Mouse (Mus musculus): ENCODE measurements around the gene Lypd3. TPM values are rescaled to one million over a fixed set of nuclear protein-coding genes. Genes with fewer than 3 reads are reported as not detected.

Gene Lypd3
- polyA plus RNA-seq, 1 experiment from 2014 or later = 0.36 TPM

GRCm38 (mm10) chr7:24594309-24594803, 42.0 kb upstream of the Lypd3 start:
- Histone ChIP-seq H3K4me2 (ENCODE audit: low read length) (peak overlapping the region; percentile 78), H3K4me3 (ENCODE audit: low read depth, low read length) (peak overlapping the region; percentile 72), H3K9me3 (replicated peaks; ENCODE audit: control insufficient read depth, low read length, poor library complexity, severe bottlenecking) (no peaks in the 10 kb centered on the region), H3K9ac (ENCODE audit: low read depth, low read length) (peak overlapping the region; percentile 86), H3K27me3 (ENCODE audit: control insufficient read depth, insufficient read depth, low read depth, low read length) (peaks cover 5% of the 10 kb centered on the region; the same call in 1 of the 2 replicates), H3K27ac (ENCODE audit: low read length) (no peak overlapping the region), H3K36me3 (ENCODE audit: control insufficient read depth, insufficient read depth, low read length) (no peaks in the 10 kb centered on the region), H3K4me1 (ENCODE audit: control insufficient read depth, insufficient read depth, low read length) (peaks cover 19% of the 10 kb centered on the region)
- WGBS = 4% methylated on average over 13 of the region's 13 CpGs
- peak; percentile 14; the same call in 1 of the 2 replicates for ATAC-seq

- ATAC-seq = no peak
- Histone ChIP-seq H3K9ac (ENCODE audit: low read depth, low read length) (no peak overlapping the region), H3K27ac (ENCODE audit: low read length) (no peak overlapping the region)
These were observed 40.9 kb upstream of the Lypd3 start for GRCm38 (mm10) chr7:24595464-24595863.

GRCm38 (mm10) chr7:24598121-24598520, 38.2 kb upstream of the Lypd3 start:
- WGBS = 79% methylated on average over 4 of the region's 4 CpGs

More at GRCm38 (mm10) chr7:24595464-24595863, 40.9 kb upstream of the Lypd3 start:
- 77% methylated on average over 2 of the region's 2 CpGs for WGBS
- no peak overlapping the region for H3K4me3 ChIP-seq (ENCODE audit: low read depth, low read length)
- H3K27me3 ChIP-seq (ENCODE audit: control insufficient read depth, insufficient read depth, low read depth, low read length) = peaks cover 5% of the 10 kb centered on the region; the same call in 1 of the 2 replicates
- H3K36me3 ChIP-seq (ENCODE audit: control insufficient read depth, insufficient read depth, low read length) = no peaks in the 10 kb centered on the region
- no peak overlapping the region for H3K4me2 ChIP-seq (ENCODE audit: low read length)
- peaks cover 19% of the 10 kb centered on the region for H3K4me1 ChIP-seq (ENCODE audit: control insufficient read depth, insufficient read depth, low read length)
- no peaks in the 10 kb centered on the region for H3K9me3 ChIP-seq (replicated peaks; ENCODE audit: control insufficient read depth, low read length, poor library complexity, severe bottlenecking)

GRCm38 (mm10) chr7:24599211-24600067, 36.9 kb upstream of the Lypd3 start:
- Histone ChIP-seq H3K27ac (ENCODE audit: low read length) (no peak overlapping the region), H3K9ac (ENCODE audit: low read depth, low read length) (no peak overlapping the region), H3K4me2 (ENCODE audit: low read length) (no peak overlapping the region), H3K36me3 (ENCODE audit: control insufficient read depth, insufficient read depth, low read length) (no peaks in the 10 kb centered on the region), H3K27me3 (ENCODE audit: control insufficient read depth, insufficient read depth, low read depth, low read length) (peaks cover 5% of the 10 kb centered on the region; the same call in 1 of the 2 replicates), H3K4me1 (ENCODE audit: control insufficient read depth, insufficient read depth, low read length) (peaks cover 5% of the 10 kb centered on the region), H3K9me3 (replicated peaks; ENCODE audit: control insufficient read depth, low read length, poor library complexity, severe bottlenecking) (no peaks in the 10 kb centered on the region), H3K4me3 (ENCODE audit: low read depth, low read length) (no peak overlapping the region)
- WGBS = 80% methylated on average over 15 of the region's 15 CpGs
- no peak for ATAC-seq

More at GRCm38 (mm10) chr7:24598121-24598520, 38.2 kb upstream of the Lypd3 start:
- Histone ChIP-seq H3K36me3 (ENCODE audit: control insufficient read depth, insufficient read depth, low read length) (no peaks in the 10 kb centered on the region), H3K27me3 (ENCODE audit: control insufficient read depth, insufficient read depth, low read depth, low read length) (peaks cover 5% of the 10 kb centered on the region; the same call in 1 of the 2 replicates), H3K4me1 (ENCODE audit: control insufficient read depth, insufficient read depth, low read length) (peaks cover 14% of the 10 kb centered on the region), H3K4me2 (ENCODE audit: low read length) (no peak overlapping the region), H3K9me3 (replicated peaks; ENCODE audit: control insufficient read depth, low read length, poor library complexity, severe bottlenecking) (no peaks in the 10 kb centered on the region), H3K27ac (ENCODE audit: low read length) (no peak overlapping the region), H3K4me3 (ENCODE audit: low read depth, low read length) (no peak overlapping the region), H3K9ac (ENCODE audit: low read depth, low read length) (no peak overlapping the region)
- no peak for ATAC-seq

- Histone ChIP-seq H3K4me3 (ENCODE audit: low read depth, low read length) (peak overlapping the region; percentile 17), H3K36me3 (ENCODE audit: control insufficient read depth, insufficient read depth, low read length) (no peaks in the 10 kb centered on the region), H3K4me1 (ENCODE audit: control insufficient read depth, insufficient read depth, low read length) (no peaks in the 10 kb centered on the region; the same call in 1 of the 2 replicates), H3K9me3 (replicated peaks; ENCODE audit: control insufficient read depth, low read length, poor library complexity, severe bottlenecking) (no peaks in the 10 kb centered on the region), H3K9ac (ENCODE audit: low read depth, low read length) (peak overlapping the region; percentile 36; the same call in 1 of the 2 replicates), H3K27ac (ENCODE audit: low read length) (peak overlapping the region; percentile 38), H3K27me3 (ENCODE audit: control insufficient read depth, insufficient read depth, low read depth, low read length) (no peaks in the 10 kb centered on the region), H3K4me2 (ENCODE audit: low read length) (peak overlapping the region; percentile 44)
- ATAC-seq = peak; percentile 92
- WGBS = 4% methylated on average over 13 of the region's 13 CpGs
These were observed 35.3 kb upstream of the Lypd3 start for GRCm38 (mm10) chr7:24600941-24601597.

GRCm38 (mm10) chr7:24605561-24605960, 30.8 kb upstream of the Lypd3 start:
- Histone ChIP-seq H3K4me3 (ENCODE audit: low read depth, low read length) (no peak overlapping the region), H3K27ac (ENCODE audit: low read length) (no peak overlapping the region), H3K27me3 (ENCODE audit: control insufficient read depth, insufficient read depth, low read depth, low read length) (peaks cover 14% of the 10 kb centered on the region), H3K4me2 (ENCODE audit: low read length) (no peak overlapping the region), H3K9ac (ENCODE audit: low read depth, low read length) (no peak overlapping the region), H3K9me3 (replicated peaks; ENCODE audit: control insufficient read depth, low read length, poor library complexity, severe bottlenecking) (no peaks in the 10 kb centered on the region), H3K4me1 (ENCODE audit: control insufficient read depth, insufficient read depth, low read length) (peaks cover 1% of the 10 kb centered on the region; the same call in 1 of the 2 replicates), H3K36me3 (ENCODE audit: control insufficient read depth, insufficient read depth, low read length) (no peaks in the 10 kb centered on the region)
- 84% methylated on average over 7 of the region's 7 CpGs for WGBS
- no peak for ATAC-seq

GRCm38 (mm10) chr7:24606046-24606445, 30.3 kb upstream of the Lypd3 start:
- Histone ChIP-seq H3K9me3 (replicated peaks; ENCODE audit: control insufficient read depth, low read length, poor library complexity, severe bottlenecking) (no peaks in the 10 kb centered on the region), H3K4me2 (ENCODE audit: low read length) (no peak overlapping the region), H3K27ac (ENCODE audit: low read length) (no peak overlapping the region), H3K4me3 (ENCODE audit: low read depth, low read length) (no peak overlapping the region), H3K4me1 (ENCODE audit: control insufficient read depth, insufficient read depth, low read length) (peaks cover 6% of the 10 kb centered on the region), H3K27me3 (ENCODE audit: control insufficient read depth, insufficient read depth, low read depth, low read length) (peaks cover 19% of the 10 kb centered on the region), H3K9ac (ENCODE audit: low read depth, low read length) (no peak overlapping the region), H3K36me3 (ENCODE audit: control insufficient read depth, insufficient read depth, low read length) (no peaks in the 10 kb centered on the region)
- 80% methylated on average over 7 of the region's 7 CpGs for WGBS
- ATAC-seq = no peak

- peak; percentile 82 for ATAC-seq
- Histone ChIP-seq H3K9ac (ENCODE audit: low read depth, low read length) (no peak overlapping the region), H3K4me3 (ENCODE audit: low read depth, low read length) (no peak overlapping the region), H3K4me2 (ENCODE audit: low read length) (no peak overlapping the region), H3K36me3 (ENCODE audit: control insufficient read depth, insufficient read depth, low read length) (no peaks in the 10 kb centered on the region), H3K4me1 (ENCODE audit: control insufficient read depth, insufficient read depth, low read length) (peaks cover 14% of the 10 kb centered on the region), H3K27ac (ENCODE audit: low read length) (no peak overlapping the region), H3K9me3 (replicated peaks; ENCODE audit: control insufficient read depth, low read length, poor library complexity, severe bottlenecking) (no peaks in the 10 kb centered on the region), H3K27me3 (ENCODE audit: control insufficient read depth, insufficient read depth, low read depth, low read length) (peaks cover 36% of the 10 kb centered on the region)
- 49% methylated on average over 6 of the region's 6 CpGs for WGBS
These were observed 28.3 kb upstream of the Lypd3 start for GRCm38 (mm10) chr7:24608017-24608416.
